Mouse (Mus musculus) right cerebral cortex, adult 18-20 months (tissue): ENCODE measurements around the gene Acox3.

Experiments used
- DNase-seq: peaks from one replicate; pipeline ENCODE4 v3.0.0; 2022; ENCODE audit warnings: mixed read lengths

Gene Acox3

GRCm38 (mm10) chr5:35582445-35583220 is at the start of gene Acox3:
Gene Acox3, plus strand, starts transcription at chr5:35583040.
- DNase-seq: peak; percentile 99

GRCm38 (mm10) chr5:35536271-35536670 is 46.6 kb upstream of the Acox3 start:
- no peak for DNase-seq

- DNase-seq: no peak
Observed at GRCm38 (mm10) chr5:35537474-35537873, 45.4 kb upstream of the Acox3 start.

- DNase-seq: no peak
Observed at GRCm38 (mm10) chr5:35538022-35538421, 44.8 kb upstream of the Acox3 start.

DNA sequence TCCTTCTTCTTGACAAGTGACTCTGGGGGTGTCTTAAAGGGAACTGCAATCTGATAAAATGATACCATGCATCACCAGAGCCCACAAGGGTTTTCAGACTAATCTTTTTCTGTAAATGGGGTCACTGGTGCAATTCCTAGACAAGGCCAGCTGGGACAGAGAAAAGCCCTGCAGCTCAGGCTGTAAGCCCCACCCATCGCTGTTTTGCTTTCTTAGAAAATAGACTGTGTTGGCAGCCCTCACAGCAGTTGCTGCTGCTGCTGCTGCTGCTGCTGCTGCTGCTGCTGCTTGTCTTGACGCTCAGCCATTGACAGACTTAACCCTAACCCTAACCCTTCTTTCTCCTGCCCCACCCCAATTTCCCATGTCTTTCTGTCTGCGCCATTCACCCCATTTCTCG is 43.3 kb upstream of the Acox3 start:
- DNase-seq: no peak

DNA sequence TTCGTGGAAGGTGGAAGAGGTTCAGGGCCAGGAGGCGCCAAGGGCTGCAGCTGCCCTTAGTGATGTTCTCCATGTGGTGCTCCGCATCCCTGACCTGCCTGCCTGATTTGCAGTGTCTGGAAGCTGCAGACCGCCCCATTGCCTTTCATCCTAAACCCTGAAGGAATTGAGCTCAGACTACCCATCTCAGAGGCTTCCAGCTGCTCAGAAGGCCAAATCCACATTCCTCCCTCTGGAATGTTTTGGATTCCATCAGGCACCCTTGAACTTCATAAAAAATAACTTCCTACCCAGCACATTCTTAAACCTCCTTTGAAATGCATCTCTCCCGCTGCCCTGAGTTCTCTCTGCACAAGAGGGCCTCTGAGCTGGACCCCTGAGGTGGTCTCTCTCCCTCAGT is 42.3 kb upstream of the Acox3 start:
- no peak for DNase-seq

DNA sequence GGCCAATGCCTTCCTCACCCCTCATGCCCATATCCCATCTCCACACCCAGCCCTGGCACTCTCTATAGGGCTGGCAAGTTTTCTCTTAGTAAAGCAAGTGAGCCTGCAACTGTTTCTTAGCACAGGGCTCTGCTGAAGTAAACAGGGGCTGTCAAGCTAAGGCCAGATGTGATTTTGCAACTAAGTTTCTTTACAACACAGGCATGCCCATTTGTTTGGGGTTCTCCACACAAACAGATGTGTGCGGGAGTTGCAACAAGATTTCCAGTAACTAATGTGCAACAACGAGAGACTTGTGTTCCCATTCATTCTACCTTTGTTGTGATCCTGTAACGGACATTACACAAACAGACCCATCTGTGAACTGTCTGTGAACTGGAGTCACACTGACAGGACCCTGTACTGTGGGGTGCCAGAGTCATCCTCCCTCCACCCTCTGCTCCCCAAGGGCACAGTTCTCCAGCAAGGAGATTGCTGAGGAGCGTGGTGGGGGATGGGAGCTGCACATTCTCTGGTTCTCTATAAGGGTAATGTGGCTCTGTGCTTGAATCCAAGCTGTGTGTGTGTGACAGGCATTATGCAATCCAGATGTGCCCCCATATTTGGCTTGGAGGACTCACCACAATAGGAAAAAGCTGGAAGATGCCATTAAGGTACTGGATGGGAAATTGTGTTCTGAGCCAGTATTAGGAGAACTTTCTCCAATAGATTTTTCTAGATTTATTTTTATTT is 41.6 kb upstream of the Acox3 start:
- DNase-seq: no peak

DNA sequence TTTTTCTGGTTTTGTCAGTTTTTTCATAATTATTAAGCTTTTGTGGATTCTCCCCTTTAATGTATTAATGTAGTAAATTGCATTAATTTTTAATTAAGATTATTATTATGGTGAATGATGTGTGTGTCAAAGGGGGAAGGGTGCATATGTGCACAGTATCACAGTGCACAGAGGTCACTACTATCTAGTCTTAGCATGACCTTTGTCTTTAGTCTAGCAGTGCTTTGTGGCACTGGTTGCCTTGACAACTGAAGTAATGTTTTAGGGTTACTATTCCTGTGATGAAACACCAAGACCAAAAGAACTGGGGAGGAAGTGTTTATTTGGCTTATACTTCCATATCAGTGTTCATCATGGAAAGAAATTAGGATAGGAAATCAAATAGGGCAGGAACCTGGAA is 36.7 kb upstream of the Acox3 start:
- no peak for DNase-seq

DNA sequence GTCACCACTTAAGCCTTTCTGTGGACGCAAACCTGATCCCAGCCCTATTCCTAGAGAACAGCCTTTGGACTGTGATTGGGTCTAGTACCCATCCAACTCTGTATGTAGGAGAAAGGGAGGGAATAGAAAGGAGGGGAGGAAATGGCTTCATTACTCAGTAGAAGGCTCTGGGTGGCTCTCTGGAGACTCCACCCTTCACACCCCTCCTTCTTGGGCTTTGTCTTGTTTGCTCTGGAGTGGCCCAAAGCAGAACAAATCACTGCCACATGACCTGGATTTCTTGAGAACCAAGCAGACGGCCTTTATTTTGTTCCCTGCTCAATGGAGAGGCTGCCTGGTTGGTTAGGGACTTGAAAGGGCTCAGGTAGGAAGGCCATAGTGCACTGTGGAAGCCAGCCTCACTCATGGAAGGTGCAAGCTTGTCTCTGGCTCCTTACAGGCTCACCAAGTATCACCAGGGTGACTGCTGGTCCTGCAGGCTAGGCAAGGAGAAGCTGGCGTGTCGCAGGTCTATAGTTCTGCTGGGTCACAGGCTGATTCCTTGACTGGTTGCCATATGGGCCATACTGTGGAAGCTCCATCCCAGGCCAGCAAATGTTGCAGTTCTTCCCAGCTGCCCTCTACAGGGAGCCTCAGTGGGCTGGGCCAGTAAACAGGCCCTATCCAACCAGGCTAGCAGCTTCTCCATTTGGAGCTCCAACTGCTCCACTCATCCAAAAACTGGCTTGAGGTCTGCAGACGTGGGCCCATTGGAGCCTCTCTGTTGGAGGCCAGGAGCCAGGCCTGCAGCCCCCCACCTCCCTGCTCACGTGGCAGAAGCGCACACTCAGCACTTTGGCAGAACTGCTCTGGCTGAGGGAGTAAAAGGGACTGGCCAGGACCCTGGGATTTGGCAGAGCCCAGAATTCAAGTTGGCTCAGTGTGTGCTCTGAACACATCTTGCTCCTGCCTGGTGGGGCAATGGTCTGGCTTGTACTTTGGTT is 30.7 kb upstream of the Acox3 start:
- no peak for DNase-seq

- DNase-seq: no peak
Observed at GRCm38 (mm10) chr5:35552838-35553539, 29.9 kb upstream of the Acox3 start.

DNA sequence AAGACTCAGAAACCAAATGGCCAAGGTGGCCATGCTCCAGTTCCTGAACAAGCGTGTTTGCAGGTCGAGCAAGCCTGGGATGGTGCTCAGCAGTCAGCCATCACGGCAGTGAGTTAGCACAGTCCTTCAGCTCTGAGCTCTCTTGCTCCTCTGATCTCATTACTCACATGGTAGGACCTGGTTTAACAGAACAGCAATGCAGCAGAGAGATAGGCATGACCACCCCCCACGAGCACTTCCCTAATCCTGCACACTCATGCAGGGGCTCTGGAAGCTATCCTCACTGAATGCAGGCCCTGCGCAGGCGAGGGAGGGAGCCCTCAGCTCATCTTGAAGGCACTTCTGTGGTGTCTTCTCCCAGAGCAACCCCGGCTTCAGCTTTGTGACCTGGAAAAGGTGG is 26.4 kb upstream of the Acox3 start:
- DNase-seq: no peak

- no peak for DNase-seq
Observed at GRCm38 (mm10) chr5:35557946-35558621, 24.8 kb upstream of the Acox3 start.

GRCm38 (mm10) chr5:35559447-35559846 is 23.4 kb upstream of the Acox3 start:
- DNase-seq: no peak

DNA sequence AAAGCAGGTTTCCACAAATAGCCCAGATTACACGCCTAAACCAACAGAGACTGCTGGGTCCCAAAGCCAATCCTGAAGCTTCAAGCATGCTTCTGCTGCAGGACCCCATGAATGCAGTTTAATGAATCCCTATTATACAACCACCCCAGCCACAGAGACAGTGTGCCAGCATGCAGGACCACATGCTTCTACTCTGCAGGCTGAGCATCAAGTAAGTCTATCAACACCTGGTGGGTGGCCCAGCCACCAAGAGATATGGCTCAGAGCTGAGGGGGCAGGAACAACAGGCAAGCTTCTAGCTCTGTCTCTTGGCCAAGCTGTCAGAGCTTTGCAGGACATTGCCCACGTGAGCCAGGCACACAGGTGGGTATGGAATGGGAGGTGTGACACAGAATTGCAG is 20.2 kb upstream of the Acox3 start:
- DNase-seq: peak; percentile 75

GRCm38 (mm10) chr5:35563449-35563848 is 19.4 kb upstream of the Acox3 start:
- DNase-seq: peak; percentile 60

- no peak for DNase-seq
Observed at GRCm38 (mm10) chr5:35565217-35565616, 17.6 kb upstream of the Acox3 start.

DNA sequence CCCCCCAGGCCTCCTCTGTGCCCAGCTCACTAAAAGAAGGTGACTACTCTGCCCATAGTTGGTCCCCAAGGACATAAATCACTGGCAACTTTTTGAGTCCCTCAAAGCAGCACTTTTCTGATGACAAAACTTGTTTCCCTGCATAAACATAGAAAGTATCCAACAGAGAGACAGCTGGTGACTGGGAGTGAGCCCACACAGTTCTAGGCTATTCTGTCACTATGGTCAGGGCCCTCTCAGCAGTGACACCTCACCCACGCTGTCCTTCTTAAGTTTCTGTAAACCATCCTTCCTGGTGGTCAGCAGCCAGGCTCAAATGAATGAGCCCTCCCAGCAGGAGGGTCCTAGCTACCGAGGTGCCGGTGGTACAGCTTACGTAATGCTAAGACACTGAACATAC is 16.2 kb upstream of the Acox3 start:
- DNase-seq: peak; percentile 49

- no peak for DNase-seq
Observed at GRCm38 (mm10) chr5:35571546-35571945, 11.3 kb upstream of the Acox3 start.

- DNase-seq: peak; percentile 97
Observed at GRCm38 (mm10) chr5:35574653-35575599, 7.9 kb upstream of the Acox3 start, which contains the start of gene Trmt44. Gene Trmt44, minus strand, starts transcription at chr5:35575070.

DNA sequence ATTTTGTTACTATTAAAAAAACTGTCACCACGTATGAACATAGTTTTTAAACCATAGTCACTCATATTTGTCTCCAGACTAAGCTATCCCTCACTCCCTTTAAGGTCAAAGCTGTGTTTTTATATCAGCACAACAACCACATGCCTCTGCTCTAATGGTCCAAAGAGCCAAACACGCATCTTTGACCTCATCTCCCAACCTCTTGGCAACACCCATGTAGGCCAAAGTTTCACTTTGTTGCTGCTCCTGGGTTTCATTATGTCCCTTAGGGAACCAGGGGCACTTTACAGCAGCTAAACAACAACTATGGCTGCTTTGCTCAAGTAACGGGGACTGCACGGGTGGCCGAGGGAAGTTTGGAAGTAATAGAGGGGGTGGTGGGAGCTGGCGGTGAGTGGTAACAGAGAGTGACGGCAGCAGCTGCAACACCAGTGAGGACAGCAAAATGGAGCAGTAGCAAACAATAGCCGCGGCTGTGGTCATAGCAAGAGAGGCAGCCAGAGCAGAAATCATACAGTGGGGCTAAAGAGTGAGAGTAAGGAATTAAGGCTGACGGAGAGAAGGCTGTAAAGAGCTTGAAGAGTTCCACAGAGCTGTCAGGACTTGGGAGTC is 6.3 kb upstream of the Acox3 start:
- no peak for DNase-seq
